Mouse (Mus musculus) B cell, adult 2 months (primary cell): Measurements from ENCODE around the gene Fgfrl1.
"Not testable (repeated sequence)": the region's sequence is repeated elsewhere in the genome, so short reads cannot be mapped to it uniquely, and the experiment has no call there.

Source experiments
- DNase-seq, 2 experiments: peaks; one replicate each; pipeline ENCODE4 v3.0.0; 2022

Gene Fgfrl1

GRCm38 (mm10) chr5:108701341-108702021 is 9.3 kb downstream of the Fgfrl1 start:
- DNase-seq: no peak

- DNase-seq: no peak
Measured at GRCm38 (mm10) chr5:108703754-108704626, 11.8 kb downstream of the Fgfrl1 start.

GRCm38 (mm10) chr5:108707758-108708157 is 15.6 kb downstream of the Fgfrl1 start:
- DNase-seq: no peak

DNA sequence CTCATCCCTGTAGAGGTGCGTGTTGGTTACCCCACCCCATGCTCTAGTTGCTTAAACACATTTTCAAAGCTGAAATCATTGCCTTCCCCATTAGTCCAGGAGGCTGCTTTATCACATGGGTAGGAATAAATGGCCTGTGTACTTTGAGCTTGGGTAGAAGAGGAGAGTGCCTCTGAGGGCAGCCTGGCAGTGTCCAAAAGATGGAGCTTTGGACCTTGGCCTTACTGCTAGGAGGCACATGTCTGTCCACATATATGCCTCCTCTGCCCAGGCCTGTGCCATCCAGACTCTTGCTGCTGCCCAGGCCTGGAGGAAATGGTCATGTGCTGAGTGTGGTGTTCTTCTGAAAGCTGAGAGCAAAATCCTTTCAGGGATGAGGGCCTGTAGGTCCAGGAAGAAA is 16.2 kb downstream of the Fgfrl1 start:
- no peak for DNase-seq

GRCm38 (mm10) chr5:108708981-108709731 is 17.0 kb downstream of the Fgfrl1 start:
- DNase-seq: no peak

DNA sequence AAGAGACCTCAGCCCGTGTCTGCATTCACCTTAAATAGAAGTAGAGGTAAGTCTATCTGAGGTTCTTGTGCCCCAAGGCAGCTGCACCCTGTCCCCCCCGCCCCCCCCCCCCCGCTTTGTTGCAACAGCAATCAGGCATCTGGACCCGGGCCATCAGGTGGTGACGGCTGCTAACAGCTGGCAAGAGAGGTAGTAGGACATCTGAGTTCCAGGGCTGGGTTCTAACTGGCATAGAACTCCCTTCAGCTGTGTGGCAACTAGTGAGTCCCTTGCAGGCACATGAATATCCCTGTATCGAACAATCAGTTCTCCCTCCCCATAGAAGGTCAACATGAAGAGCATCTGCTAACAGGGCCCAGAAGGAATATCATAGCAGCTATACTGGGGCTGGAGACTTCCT is 19.8 kb downstream of the Fgfrl1 start:
- no peak for DNase-seq

DNA sequence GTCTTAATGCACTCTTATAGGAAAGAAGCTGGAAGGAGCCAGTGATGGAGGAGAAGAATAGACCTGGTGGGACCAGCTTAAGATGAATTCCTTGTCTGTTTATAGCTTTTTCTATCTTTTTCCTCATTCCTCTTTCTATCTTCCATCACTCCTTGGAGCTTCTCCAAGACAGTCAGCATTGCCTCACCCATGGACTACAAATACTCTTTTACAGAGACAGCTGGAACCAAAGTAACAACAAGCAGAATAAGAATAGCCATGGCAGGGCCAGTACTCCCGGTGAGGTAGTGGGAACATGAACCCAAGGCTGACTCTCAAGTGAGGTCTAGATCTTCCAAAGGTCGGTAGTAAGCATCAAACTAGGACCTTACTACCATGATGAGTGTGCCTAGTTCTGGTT is 20.9 kb downstream of the Fgfrl1 start:
- DNase-seq: no peak

- DNase-seq: no peak
Measured at GRCm38 (mm10) chr5:108713691-108714090, 21.5 kb downstream of the Fgfrl1 start.

GRCm38 (mm10) chr5:108714149-108714548 is 22.0 kb downstream of the Fgfrl1 start:
- DNase-seq: no peak

DNA sequence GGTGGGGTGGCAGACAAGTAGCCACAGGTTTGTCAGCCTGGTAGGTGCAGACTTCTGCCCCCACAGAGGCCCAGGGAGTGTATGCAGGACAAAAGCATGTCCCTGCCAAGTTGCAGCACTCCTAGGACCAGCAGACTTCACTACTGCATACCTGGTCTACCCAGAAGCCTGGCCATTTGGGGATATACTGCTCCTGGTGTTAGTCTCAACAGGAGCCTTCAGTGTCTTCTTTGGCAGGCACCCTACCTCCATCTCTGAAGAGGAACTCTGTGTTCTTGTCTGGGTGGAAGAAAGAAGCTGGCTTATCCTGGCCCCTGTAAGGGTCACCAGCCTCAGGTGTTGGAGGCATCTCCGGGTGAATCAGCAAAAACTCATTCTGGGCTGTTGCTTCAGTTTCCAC is 23.8 kb downstream of the Fgfrl1 start:
- DNase-seq: no peak

GRCm38 (mm10) chr5:108718051-108718450 is 25.9 kb downstream of the Fgfrl1 start:
- DNase-seq: no peak

DNA sequence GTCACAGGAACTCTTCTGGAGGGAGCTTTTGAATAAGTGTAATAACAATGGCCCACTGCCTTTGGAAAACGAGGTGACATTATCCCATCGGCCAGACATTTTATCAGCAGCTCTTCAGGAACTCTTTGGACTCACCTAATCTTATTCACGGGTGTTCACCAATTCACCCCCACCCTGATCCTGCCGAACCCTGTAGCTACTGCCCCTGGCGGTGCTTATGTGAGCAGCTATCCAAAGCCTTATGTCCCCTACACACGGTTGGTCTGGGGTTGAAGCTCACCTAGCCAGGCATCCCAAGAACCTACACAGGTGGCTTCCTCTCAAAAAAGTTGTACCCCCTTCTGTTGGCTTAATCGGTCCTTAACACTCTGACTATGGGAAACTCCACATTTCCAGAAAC is 27.6 kb downstream of the Fgfrl1 start:
- no peak for DNase-seq

DNA sequence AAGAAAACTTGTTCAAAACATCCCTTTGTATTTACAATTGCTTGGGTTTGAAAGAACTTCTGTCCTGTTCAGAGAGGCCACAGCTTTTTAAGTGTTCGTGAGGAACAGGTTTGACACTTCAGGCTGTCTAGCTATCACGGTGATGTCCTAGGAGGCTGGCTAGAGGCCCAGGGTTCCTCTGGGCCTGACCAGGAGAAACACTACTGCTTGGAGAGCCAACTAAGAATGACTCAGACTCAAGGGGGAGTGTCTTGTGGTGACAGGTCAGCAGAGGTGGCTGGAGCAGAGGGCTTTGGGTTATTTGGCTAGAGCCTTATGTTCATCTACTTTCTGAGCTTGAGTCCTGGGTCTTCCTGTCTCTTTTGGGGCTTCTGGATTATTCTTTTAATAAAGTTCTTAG is 31.8 kb downstream of the Fgfrl1 start:
- no peak for DNase-seq

DNA sequence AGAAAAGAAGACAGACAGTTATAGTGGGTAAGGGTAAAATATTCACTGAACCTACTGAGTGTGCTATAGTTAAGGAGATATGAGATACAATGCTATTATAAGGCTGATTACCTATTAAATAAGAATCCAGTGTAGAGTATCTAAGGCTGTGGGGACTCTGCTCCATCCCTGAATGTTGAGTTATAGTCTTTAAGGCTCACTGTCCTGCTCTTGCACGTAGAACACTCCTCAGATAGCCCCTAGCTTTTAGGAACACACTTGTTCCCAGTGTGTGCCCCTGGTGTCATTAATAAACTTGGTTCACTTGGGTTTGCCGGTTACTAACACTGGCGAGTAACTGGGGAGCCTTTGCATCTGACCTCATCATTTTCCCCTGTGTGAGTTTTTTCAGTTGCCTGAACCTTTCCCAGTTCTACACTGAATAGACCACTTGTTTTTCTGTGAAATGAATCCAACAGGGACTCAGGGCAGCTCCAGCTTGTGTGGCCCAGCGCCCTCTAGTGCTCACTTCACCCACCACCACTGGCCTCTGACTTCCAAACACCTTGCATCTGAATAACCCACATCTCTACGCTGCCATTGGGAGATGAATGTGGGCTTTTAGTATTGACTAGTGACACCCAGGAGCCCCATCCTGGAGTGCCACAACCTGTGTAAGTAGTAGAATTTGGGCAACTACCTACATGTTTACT is 34.5 kb downstream of the Fgfrl1 start:
- DNase-seq: peak; percentile 55

DNA sequence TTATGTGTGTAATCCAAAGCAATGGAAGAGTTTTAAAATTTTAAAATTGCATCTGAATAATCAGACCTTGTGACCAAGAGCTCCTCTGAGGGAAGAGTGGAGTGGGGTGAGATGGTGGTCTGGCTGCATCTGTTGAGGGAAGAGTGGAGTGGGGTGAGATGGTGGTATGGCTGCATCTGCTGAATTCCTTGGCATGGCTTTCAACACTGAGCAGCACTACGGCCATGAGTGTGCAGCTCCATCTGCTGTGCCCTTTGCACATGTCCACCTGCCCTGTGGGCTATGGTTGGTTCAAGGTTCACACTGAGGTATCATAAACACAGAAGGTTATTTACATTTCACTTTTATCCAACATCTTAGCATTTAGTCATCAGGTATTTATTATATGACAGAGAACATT is 35.2 kb downstream of the Fgfrl1 start:
- no peak for DNase-seq

- DNase-seq: no peak
Measured at GRCm38 (mm10) chr5:108741844-108742243, 49.7 kb downstream of the Fgfrl1 start.

DNA sequence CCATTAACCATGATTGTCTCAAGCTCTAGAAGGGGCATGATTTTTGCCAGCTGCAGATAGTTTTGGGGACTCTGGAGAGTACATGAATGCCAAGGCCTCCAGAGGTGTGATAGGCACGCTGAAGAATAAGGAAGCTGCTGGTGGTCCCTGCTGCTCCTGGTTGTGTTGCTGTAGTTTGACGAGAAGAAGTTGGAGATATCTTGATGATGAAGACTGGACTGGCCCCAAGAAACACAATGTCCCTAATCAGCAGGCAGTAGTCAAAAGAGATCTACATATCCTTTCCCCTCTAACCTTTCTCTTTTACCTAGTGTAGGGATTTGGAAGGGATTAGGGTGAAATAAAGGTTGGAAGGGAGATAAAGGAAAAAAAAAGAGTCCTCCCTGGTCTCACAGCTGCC is 50.4 kb downstream of the Fgfrl1 start:
- DNase-seq: no peak

DNA sequence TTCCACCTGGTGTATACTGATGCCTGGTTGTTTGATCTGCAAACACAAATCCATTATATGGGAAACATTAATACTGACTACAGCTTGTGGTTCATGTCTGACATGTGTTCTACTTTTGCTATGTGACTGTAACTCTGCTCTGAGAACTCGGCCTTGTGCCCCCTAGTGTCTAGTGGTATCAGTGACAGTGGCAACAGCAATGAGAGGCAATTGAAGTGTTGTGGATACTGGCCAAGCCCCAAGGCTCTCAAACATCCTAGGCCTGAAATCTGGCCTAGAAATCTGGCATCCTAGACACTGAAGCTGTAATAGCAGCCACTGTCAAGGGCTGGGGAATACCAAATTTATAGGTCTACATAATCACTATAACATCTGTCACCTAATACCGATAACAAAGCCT is 51.7 kb downstream of the Fgfrl1 start:
- DNase-seq: no peak

GRCm38 (mm10) chr5:108744629-108745028 is 52.4 kb downstream of the Fgfrl1 start:
- no peak for DNase-seq

GRCm38 (mm10) chr5:108750328-108751210 is 58.4 kb downstream of the Fgfrl1 start:
- no peak for DNase-seq

DNA sequence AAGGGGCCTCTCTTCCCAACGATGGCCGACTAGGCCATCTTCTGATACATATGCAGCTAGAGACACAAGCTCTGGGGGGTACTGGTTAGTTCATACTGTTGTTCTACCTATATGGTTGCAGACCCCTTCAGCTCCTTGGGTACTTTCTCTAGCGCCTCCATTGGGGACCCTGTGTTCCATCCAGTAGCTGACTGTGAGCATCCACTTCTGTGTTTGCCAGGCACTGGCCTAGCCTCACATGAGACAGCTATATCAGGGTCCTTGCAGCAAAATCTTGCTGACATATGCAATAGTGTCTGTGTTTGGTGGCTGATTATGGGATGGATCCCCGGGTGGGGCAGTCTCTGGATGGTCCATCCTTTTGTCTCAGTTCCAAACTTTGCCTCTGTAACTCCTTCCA is 59.1 kb downstream of the Fgfrl1 start:
- DNase-seq: not testable (repeated sequence)
